Mouse (Mus musculus) kidney, postnatal 0 days (tissue): ENCODE measurements around the gene Agpat4. TPM values are rescaled to one million over a fixed set of nuclear protein-coding genes. Genes with fewer than 3 reads are reported as not detected.

Experiments
- ATAC-seq: fragments of 200-750 bp; cut with Nextera tagmentation; replicated peaks from 2 replicates; pipeline ENCODE4 v1.8.0; 2017; ENCODE audit warnings: low read depth, moderate number of reproducible peaks, moderate TSS enrichment, moderate library complexity; ENCODE audit not compliant: low FRiP score
- DNase-seq: peaks from one replicate; pipeline ENCODE4 v3.0.0-alpha.2; 2016; ENCODE audit warnings: low spot score
- H3K27ac ChIP-seq: fragments of 300-500 bp; sonication (generic); 2 replicates; pipeline ENCODE4 v1.5.1; 2014; ENCODE audit warnings: mild to moderate bottlenecking
- H3K27me3 ChIP-seq: fragments of 300-500 bp; sonication (generic); 2 replicates; pipeline ENCODE4 v1.6.1; 2014; ENCODE audit warnings: low read length, mixed read lengths; ENCODE audit not compliant: insufficient read depth
- H3K36me3 ChIP-seq: fragments of 300-500 bp; sonication (generic); 2 replicates; pipeline ENCODE4 v1.6.1; 2014; ENCODE audit warnings: low read length, mixed read lengths; ENCODE audit not compliant: insufficient read depth
- H3K4me1 ChIP-seq: fragments of 300-500 bp; sonication (generic); replicated peaks from 2 replicates; pipeline ENCODE4 v1.6.1; 2014; ENCODE audit warnings: antibody characterized with exemption, low read length, mixed read lengths; ENCODE audit not compliant: insufficient read depth
- H3K4me2 ChIP-seq: fragments of 300-500 bp; sonication (generic); 2 replicates; pipeline ENCODE4 v1.6.1; 2014; ENCODE audit warnings: mild to moderate bottlenecking, low read length, moderate library complexity, mixed read lengths
- H3K4me3 ChIP-seq: fragments of 300-500 bp; sonication (generic); replicated peaks from 2 replicates; pipeline ENCODE4 v1.5.1; 2014; ENCODE audit warnings: low read depth, low read length
- H3K9ac ChIP-seq: fragments of 300-500 bp; sonication (generic); 2 replicates; pipeline ENCODE4 v1.6.1; 2014; ENCODE audit warnings: low read depth, low read length
- H3K9me3 ChIP-seq: fragments of 300-500 bp; sonication (generic); replicated peaks from 2 replicates; pipeline ENCODE4 v1.6.1; 2016; ENCODE audit warnings: low read length, inconsistent platforms, mixed read lengths
- CTCF ChIP-seq: IDR thresholded peaks from 2 replicates; pipeline ENCODE4 v1.5.1; 2016; ENCODE audit warnings: antibody characterized with exemption, low read depth, mild to moderate bottlenecking, moderate library complexity
- WGBS: fragments of 180-500 bp; shearing (Covaris S2); extraction: QIAGEN DNeasy Blood & Tissue Kit; methylation state at CpG from one replicate; pipeline ENCODE4 v1.1.7; 2014; 5-methylcytosine and 5-hydroxymethylcytosine counted together
- polyA plus RNA-seq: library from polyadenylated mRNA; unstranded; fragments of >200 nt; fragmentation: Nextera tagmentation; extraction: Ambion mirVana; gene quantifications from 2 replicates; pipeline ENCODE4 v1.2.1, GENCODE M21; 2015

The Agpat4 gene
- polyA plus RNA-seq, 1 experiment from 2014 or later, result 15.5 TPM

DNA sequence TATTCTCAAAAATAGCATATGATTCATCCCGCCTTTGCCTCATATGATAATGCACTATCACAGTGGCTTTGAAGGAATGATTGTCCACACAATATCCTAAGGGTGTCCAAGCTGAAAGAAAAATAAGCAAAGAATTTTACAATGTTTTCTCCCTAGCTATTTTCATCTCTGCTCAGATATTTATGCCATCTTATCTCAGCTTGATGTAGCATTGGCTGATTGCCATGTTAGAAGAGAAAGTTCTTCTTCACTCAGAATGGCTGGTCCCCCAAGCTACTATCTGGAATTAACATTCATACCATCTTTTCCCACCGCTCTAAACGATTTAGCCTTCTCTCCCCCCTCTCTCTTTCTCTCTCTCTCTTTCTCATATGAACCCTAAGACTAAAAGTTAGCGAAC, 29.3 kb downstream of the Agpat4 start:
- Histone ChIP-seq H3K27me3 (no peaks in the 10 kb centered on the region), H3K9me3 (no peaks in the 10 kb centered on the region)

DNA sequence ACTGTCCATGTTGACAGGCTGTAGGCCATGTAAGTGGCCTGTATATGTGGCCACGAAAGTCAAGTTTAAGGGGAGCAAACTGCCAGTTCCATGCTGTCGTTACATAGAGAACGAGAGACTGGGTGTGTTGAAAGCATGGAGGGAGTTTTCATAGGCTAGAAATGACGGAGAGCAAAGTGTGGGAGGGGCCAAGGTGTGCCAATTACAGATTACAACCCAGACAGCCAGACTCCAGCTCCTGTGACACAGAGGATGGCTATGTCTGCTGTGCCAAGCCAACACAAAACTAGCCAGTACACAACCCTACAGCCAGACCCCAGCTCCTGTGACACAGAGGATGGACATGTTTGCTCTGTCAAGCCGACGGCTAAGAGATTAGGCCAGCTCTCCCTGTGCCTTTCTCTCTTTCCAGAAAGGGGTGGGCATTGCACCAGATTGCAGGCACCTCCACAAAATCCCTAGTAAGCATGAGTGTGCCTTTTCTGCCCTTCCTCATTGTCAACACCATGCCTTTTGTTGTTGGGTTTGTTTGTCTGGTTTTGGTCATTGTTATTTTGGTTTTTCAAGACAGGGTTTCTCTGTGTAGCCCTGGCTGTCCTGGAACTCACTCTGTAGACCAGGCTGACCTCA, 30.8 kb downstream of the Agpat4 start:
- 88% methylated on average over 6 of the region's 6 CpGs for WGBS

More for the DNA sequence above, 29.3 kb downstream of the Agpat4 start:
- 94% methylated on average over 4 of the region's 4 CpGs for WGBS
- 0 out of 2 replicates have a peak, but pooled peaks cover 3% of the 10 kb centered on the region for H3K4me1 ChIP-seq
- no peak overlapping the region for H3K9ac ChIP-seq
- H3K27ac ChIP-seq, result no peak overlapping the region
- DNase-seq (no peak), ATAC-seq (no peak)
- TF ChIP-seq CTCF, result no peak
- peaks cover 4% of the 10 kb centered on the region; the same call in 1 of the 2 replicates for H3K36me3 ChIP-seq
- H3K4me2 ChIP-seq, result no peak overlapping the region
- H3K4me3 ChIP-seq, result no peak overlapping the region

DNA sequence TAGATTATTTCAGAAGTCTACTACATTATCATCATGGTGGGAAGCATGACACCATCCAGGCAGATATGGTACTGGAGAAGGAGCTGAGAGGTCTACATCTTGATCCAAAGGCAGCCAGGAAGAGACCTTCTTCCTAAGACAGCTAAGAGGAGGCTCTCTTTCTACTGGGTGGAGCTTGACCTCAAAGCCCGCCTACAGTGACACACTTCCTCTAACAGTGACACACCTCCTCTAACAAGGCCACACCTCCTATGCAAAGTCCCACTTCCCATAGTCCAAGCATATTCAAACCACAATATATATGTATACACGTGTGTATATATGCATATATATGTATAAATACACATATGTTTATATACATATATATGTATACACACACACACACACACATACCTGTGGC, 32.5 kb downstream of the Agpat4 start:
- no peak for TF ChIP-seq CTCF
- no peak overlapping the region for H3K27ac ChIP-seq
- DNase-seq, result no peak
- ATAC-seq, result no peak
- peaks cover 11% of the 10 kb centered on the region; the same call in 1 of the 2 replicates for H3K36me3 ChIP-seq
- 92% methylated on average over 2 of the region's 2 CpGs for WGBS
- H3K9me3 ChIP-seq, result no peaks in the 10 kb centered on the region
- H3K27me3 ChIP-seq, result no peaks in the 10 kb centered on the region
- no peaks in the 10 kb centered on the region for H3K4me1 ChIP-seq
- H3K4me2 ChIP-seq, result no peak overlapping the region
- H3K4me3 ChIP-seq, result no peak overlapping the region
- no peak overlapping the region for H3K9ac ChIP-seq

More for the DNA sequence above, 30.8 kb downstream of the Agpat4 start:
- no peak for TF ChIP-seq CTCF
- Histone ChIP-seq H3K4me3 (no peak overlapping the region), H3K27me3 (no peaks in the 10 kb centered on the region), H3K4me2 (no peak overlapping the region), H3K9ac (no peak overlapping the region), H3K27ac (no peak overlapping the region), H3K36me3 (peaks cover 11% of the 10 kb centered on the region; the same call in 1 of the 2 replicates), H3K4me1 (0 out of 2 replicates have a peak, but pooled peaks cover 2% of the 10 kb centered on the region), H3K9me3 (no peaks in the 10 kb centered on the region)
- ATAC-seq, result no peak
- no peak for DNase-seq

DNA sequence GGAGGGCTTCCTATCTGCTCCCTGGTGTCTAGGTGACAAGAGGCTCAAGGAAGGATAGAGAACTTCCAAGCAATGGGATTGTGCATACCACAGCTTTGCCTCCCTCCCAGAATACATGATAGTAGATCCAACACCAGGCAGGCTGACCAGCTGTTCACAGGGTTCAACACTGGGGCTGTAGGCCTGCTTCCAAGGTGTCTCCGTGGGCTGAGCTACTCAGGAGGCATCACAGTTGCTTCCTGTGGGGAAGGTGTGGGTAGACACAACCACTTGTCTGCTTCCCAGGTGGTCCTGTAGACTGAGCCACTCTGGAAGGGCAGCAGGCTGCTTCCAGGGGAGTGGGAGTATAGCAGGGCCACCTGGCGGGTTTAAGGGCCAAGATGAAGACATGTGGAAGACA, 35.8 kb downstream of the Agpat4 start:
- Histone ChIP-seq H3K9me3 (no peaks in the 10 kb centered on the region), H3K4me1 (no peaks in the 10 kb centered on the region), H3K27ac (no peak overlapping the region), H3K9ac (no peak overlapping the region), H3K36me3 (peaks cover 11% of the 10 kb centered on the region; the same call in 1 of the 2 replicates), H3K27me3 (no peaks in the 10 kb centered on the region), H3K4me2 (no peak overlapping the region), H3K4me3 (no peak overlapping the region)
- DNase-seq (no peak), ATAC-seq (no peak)
- WGBS, result 76% methylated on average over 2 of the region's 2 CpGs
- TF ChIP-seq CTCF, result no peak

DNA sequence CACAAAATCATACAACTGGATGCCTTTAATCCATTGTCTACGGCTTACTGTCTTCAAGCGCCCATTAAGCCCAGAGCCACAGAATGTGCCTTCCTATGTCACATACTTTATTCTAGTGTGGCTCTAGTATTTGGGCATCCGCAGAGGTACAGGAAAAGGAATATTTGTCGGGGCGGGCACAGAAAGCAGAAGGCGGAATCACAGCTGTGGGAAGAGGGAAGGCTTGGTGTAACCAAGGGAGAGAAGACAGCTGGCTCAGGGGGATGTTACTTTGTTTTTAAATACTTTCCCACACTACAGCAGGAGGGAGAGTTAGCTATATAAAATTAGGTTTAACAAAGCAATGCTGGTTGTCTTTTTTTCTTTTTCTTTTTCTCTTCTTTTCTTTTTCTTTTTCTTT, 36.7 kb downstream of the Agpat4 start:
- DNase-seq, result no peak
- Histone ChIP-seq H3K36me3 (peaks cover 11% of the 10 kb centered on the region; the same call in 1 of the 2 replicates), H3K9me3 (no peaks in the 10 kb centered on the region), H3K27me3 (no peaks in the 10 kb centered on the region), H3K4me2 (no peak overlapping the region), H3K9ac (no peak overlapping the region), H3K27ac (no peak overlapping the region), H3K4me1 (no peaks in the 10 kb centered on the region), H3K4me3 (no peak overlapping the region)
- no peak for TF ChIP-seq CTCF
- 91% methylated on average over 6 of the region's 6 CpGs for WGBS
- no peak for ATAC-seq

DNA sequence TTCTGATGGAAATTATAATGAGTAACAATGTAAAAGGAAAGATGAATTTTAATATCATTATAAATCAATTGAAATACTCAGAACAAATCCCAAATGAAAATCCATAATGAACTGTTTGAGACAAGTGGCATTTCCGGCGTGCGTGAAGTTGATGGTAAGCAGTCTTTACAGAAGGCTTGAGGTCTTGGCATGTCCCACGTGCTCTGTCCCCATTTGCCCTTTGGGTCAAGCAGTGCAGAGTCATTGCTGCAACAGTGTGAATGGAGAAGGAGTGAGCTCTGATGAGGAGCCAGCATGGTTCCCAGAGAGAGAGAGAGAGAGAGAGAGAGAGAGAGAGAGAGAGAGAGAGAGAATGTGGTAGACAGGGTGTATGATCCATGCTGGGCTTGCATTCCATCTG, 37.4 kb downstream of the Agpat4 start:
- Histone ChIP-seq H3K27ac (no peak overlapping the region), H3K27me3 (no peaks in the 10 kb centered on the region), H3K9me3 (no peaks in the 10 kb centered on the region), H3K36me3 (peaks cover 11% of the 10 kb centered on the region; the same call in 1 of the 2 replicates), H3K4me1 (no peaks in the 10 kb centered on the region), H3K4me3 (no peak overlapping the region), H3K9ac (no peak overlapping the region), H3K4me2 (no peak overlapping the region)
- WGBS, result 87% methylated on average over 4 of the region's 4 CpGs
- ATAC-seq (no peak), DNase-seq (no peak)
- TF ChIP-seq CTCF, result no peak

DNA sequence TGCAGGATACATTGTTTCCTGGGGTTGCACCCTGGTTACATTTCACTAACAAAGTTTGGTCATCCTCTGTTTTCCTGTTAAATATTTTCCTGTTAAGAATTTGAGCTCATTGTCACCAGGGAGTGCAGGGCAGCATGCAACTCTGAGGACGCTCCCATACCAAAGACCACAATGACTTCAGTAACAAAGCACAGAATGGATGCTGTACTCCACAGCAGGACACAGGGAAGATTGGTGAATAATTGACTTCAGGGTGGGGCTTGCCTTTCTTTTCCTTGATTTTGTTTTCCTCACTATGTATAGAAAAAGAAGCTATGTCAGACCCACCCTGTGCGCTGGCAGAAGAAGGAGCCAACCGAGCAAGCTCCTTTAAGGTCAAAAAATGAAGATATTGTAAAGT, 38.2 kb downstream of the Agpat4 start:
- no peak overlapping the region for H3K9ac ChIP-seq
- TF ChIP-seq CTCF, result no peak
- H3K27ac ChIP-seq, result no peak overlapping the region
- peaks cover 11% of the 10 kb centered on the region; the same call in 1 of the 2 replicates for H3K36me3 ChIP-seq
- H3K4me2 ChIP-seq, result no peak overlapping the region
- no peak overlapping the region for H3K4me3 ChIP-seq
- DNase-seq (no peak), ATAC-seq (no peak)
- no peaks in the 10 kb centered on the region for H3K4me1 ChIP-seq
- WGBS, result 84% methylated on average over 3 of the region's 3 CpGs
- no peaks in the 10 kb centered on the region for H3K27me3 ChIP-seq
- H3K9me3 ChIP-seq, result no peaks in the 10 kb centered on the region
